Mouse (Mus musculus) liver, embryonic 11.5 days (tissue): Measurements from ENCODE around the gene Kcns1. TPM values are rescaled to one million over a fixed set of nuclear protein-coding genes. Genes with fewer than 3 reads are reported as not detected.

Experiments used
- ATAC-seq: fragments of 200-750 bp; cut with Nextera tagmentation; replicated peaks from 2 replicates; pipeline ENCODE4 v1.8.0; 2017; ENCODE audit warnings: moderate number of reproducible peaks, mild to moderate bottlenecking, moderate TSS enrichment, moderate library complexity; ENCODE audit not compliant: low FRiP score
- DNase-seq: peaks from one replicate; pipeline ENCODE4 v3.0.0-alpha.2; 2017; ENCODE audit warnings: low spot score
- H3K27ac ChIP-seq: fragments of 300-500 bp; sonication (generic); 2 replicates; pipeline ENCODE4 v1.5.1; 2014; ENCODE audit warnings: mild to moderate bottlenecking, low read depth, low read length, control low read depth
- H3K27me3 ChIP-seq: fragments of 300-500 bp; sonication (generic); replicated peaks from 2 replicates; pipeline ENCODE4 v1.6.1; 2014; ENCODE audit warnings: low read length, mixed read lengths; ENCODE audit not compliant: control insufficient read depth, insufficient read depth
- H3K36me3 ChIP-seq: fragments of 300-500 bp; sonication (generic); 2 replicates; pipeline ENCODE4 v1.6.1; 2014; ENCODE audit warnings: mild to moderate bottlenecking, low read length, moderate library complexity, mixed read lengths; ENCODE audit not compliant: control insufficient read depth, insufficient read depth
- H3K4me1 ChIP-seq: fragments of 300-500 bp; sonication (generic); replicated peaks from 2 replicates; pipeline ENCODE4 v1.6.1; 2014; ENCODE audit warnings: low read length, mixed read lengths; ENCODE audit not compliant: control insufficient read depth, insufficient read depth
- H3K4me2 ChIP-seq: fragments of 300-500 bp; sonication (generic); 2 replicates; pipeline ENCODE4 v1.6.1; 2014; ENCODE audit warnings: mild to moderate bottlenecking, control low read depth, moderate library complexity
- H3K4me3 ChIP-seq: fragments of 300-500 bp; sonication (generic); 2 replicates; pipeline ENCODE4 v1.5.1; 2014; ENCODE audit warnings: low read depth, low read length, control low read depth
- H3K9ac ChIP-seq: fragments of 300-500 bp; sonication (generic); 2 replicates; pipeline ENCODE4 v1.6.1; 2014; ENCODE audit warnings: low read depth, low read length, control low read depth
- H3K9me3 ChIP-seq: fragments of 300-500 bp; sonication (generic); 2 replicates; pipeline ENCODE4 v1.6.1; 2016; ENCODE audit warnings: low read length, inconsistent platforms, mixed read lengths; ENCODE audit not compliant: control insufficient read depth
- WGBS: fragments of 180-500 bp; shearing (Covaris S2); extraction: QIAGEN DNeasy Blood & Tissue Kit; methylation state at CpG from one replicate; pipeline ENCODE4 v1.1.7; 2014; 5-methylcytosine and 5-hydroxymethylcytosine counted together
- polyA plus RNA-seq: library from polyadenylated mRNA; unstranded; fragments of >200 nt; fragmentation: Nextera tagmentation; extraction: Ambion mirVana; gene quantifications from 2 replicates; pipeline ENCODE4 v1.2.1, GENCODE M21; 2014

Kcns1 gene
- polyA plus RNA-seq, 1 experiment from 2014 or later, result not detected

- Histone ChIP-seq H3K9me3 (no peaks in the 10 kb centered on the region), H3K4me2 (no peak overlapping the region), H3K9ac (no peak overlapping the region), H3K4me3 (no peak overlapping the region), H3K4me1 (no peaks in the 10 kb centered on the region), H3K27me3 (no peaks in the 10 kb centered on the region), H3K36me3 (0 out of 2 replicates have a peak, but pooled peaks cover 2% of the 10 kb centered on the region), H3K27ac (no peak overlapping the region)
- WGBS, result 76% methylated on average over 10 of the region's 10 CpGs
- ATAC-seq (no peak), DNase-seq (no peak)
Observed at GRCm38 (mm10) chr2:164142021-164142420, 28.9 kb downstream of the Kcns1 start.

- H3K4me3 ChIP-seq, result no peak overlapping the region
- no peaks in the 10 kb centered on the region for H3K9me3 ChIP-seq
- H3K27ac ChIP-seq, result no peak overlapping the region
- no peak overlapping the region for H3K9ac ChIP-seq
- WGBS, result 77% methylated on average over 6 of the region's 6 CpGs
- no peak overlapping the region for H3K4me2 ChIP-seq
- ATAC-seq, result no peak
- H3K27me3 ChIP-seq, result no peaks in the 10 kb centered on the region
- 0 out of 2 replicates have a peak, but pooled peaks cover 2% of the 10 kb centered on the region for H3K36me3 ChIP-seq
- H3K4me1 ChIP-seq, result no peaks in the 10 kb centered on the region
- no peak for DNase-seq
Observed at GRCm38 (mm10) chr2:164137754-164138153, 33.2 kb downstream of the Kcns1 start.

GRCm38 (mm10) chr2:164136393-164136792 lies 34.5 kb downstream of the Kcns1 start:
- Histone ChIP-seq H3K27ac (no peak overlapping the region), H3K27me3 (no peaks in the 10 kb centered on the region), H3K4me1 (no peaks in the 10 kb centered on the region), H3K36me3 (0 out of 2 replicates have a peak, but pooled peaks cover 2% of the 10 kb centered on the region), H3K9ac (no peak overlapping the region), H3K9me3 (no peaks in the 10 kb centered on the region), H3K4me2 (no peak overlapping the region), H3K4me3 (no peak overlapping the region)
- DNase-seq (no peak), ATAC-seq (no peak)
- WGBS, result 64% methylated on average over 2 of the region's 2 CpGs

- no peak overlapping the region for H3K4me3 ChIP-seq
- no peak overlapping the region for H3K4me2 ChIP-seq
- H3K27ac ChIP-seq, result no peak overlapping the region
- H3K9ac ChIP-seq, result no peak overlapping the region
- H3K27me3 ChIP-seq, result no peaks in the 10 kb centered on the region
- ATAC-seq (no peak), DNase-seq (no peak)
- H3K4me1 ChIP-seq, result no peaks in the 10 kb centered on the region
- H3K9me3 ChIP-seq, result no peaks in the 10 kb centered on the region
- H3K36me3 ChIP-seq, result peaks cover 4% of the 10 kb centered on the region; the same call in 1 of the 2 replicates
- WGBS, result 69% methylated on average over 1 of the region's 1 CpGs
Observed at GRCm38 (mm10) chr2:164135367-164135766, 35.5 kb downstream of the Kcns1 start.

GRCm38 (mm10) chr2:164134563-164134962 lies 36.4 kb downstream of the Kcns1 start:
- 75% methylated on average over 6 of the region's 6 CpGs for whole genome bisulfite sequencing

GRCm38 (mm10) chr2:164131586-164131985 lies 39.3 kb downstream of the Kcns1 start:
- peaks cover 2% of the 10 kb centered on the region; the same call in 1 of the 2 replicates for H3K36me3 ChIP-seq
- H3K27me3 ChIP-seq, result no peaks in the 10 kb centered on the region
- DNase-seq (no peak), ATAC-seq (no peak)
- no peaks in the 10 kb centered on the region for H3K9me3 ChIP-seq
- no peak overlapping the region for H3K9ac ChIP-seq
- no peak overlapping the region for H3K27ac ChIP-seq
- H3K4me3 ChIP-seq, result no peak overlapping the region
- no peak overlapping the region for H3K4me2 ChIP-seq
- no peaks in the 10 kb centered on the region for H3K4me1 ChIP-seq
- 86% methylated on average over 1 of the region's 1 CpGs for WGBS

More at GRCm38 (mm10) chr2:164134563-164134962, 36.4 kb downstream of the Kcns1 start:
- ATAC-seq (no peak), DNase-seq (no peak)
- H3K4me1 ChIP-seq, result no peaks in the 10 kb centered on the region
- no peaks in the 10 kb centered on the region for H3K9me3 ChIP-seq
- H3K9ac ChIP-seq, result no peak overlapping the region
- H3K27me3 ChIP-seq, result no peaks in the 10 kb centered on the region
- H3K36me3 ChIP-seq, result peaks cover 2% of the 10 kb centered on the region; the same call in 1 of the 2 replicates
- H3K4me3 ChIP-seq, result no peak overlapping the region
- H3K27ac ChIP-seq, result no peak overlapping the region
- no peak overlapping the region for H3K4me2 ChIP-seq

- Histone ChIP-seq H3K27ac (no peak overlapping the region), H3K36me3 (peaks cover 2% of the 10 kb centered on the region; the same call in 1 of the 2 replicates), H3K27me3 (no peaks in the 10 kb centered on the region), H3K9me3 (no peaks in the 10 kb centered on the region), H3K9ac (no peak overlapping the region), H3K4me1 (no peaks in the 10 kb centered on the region), H3K4me3 (no peak overlapping the region), H3K4me2 (no peak overlapping the region)
- WGBS, result 90% methylated on average over 12 of the region's 12 CpGs
- no peak for DNase-seq
- no peak for ATAC-seq
Observed at GRCm38 (mm10) chr2:164128576-164129411, 42.1 kb downstream of the Kcns1 start.

- Histone ChIP-seq H3K4me3 (no peak overlapping the region), H3K9me3 (no peaks in the 10 kb centered on the region), H3K4me2 (no peak overlapping the region), H3K36me3 (peaks cover 2% of the 10 kb centered on the region; the same call in 1 of the 2 replicates), H3K27me3 (no peaks in the 10 kb centered on the region), H3K4me1 (no peaks in the 10 kb centered on the region), H3K27ac (no peak overlapping the region), H3K9ac (no peak overlapping the region)
- DNase-seq, result no peak
- no peak for ATAC-seq
- WGBS, result 89% methylated on average over 2 of the region's 2 CpGs
Observed at GRCm38 (mm10) chr2:164127297-164127696, 43.6 kb downstream of the Kcns1 start.

- Histone ChIP-seq H3K4me2 (no peak overlapping the region), H3K4me3 (no peak overlapping the region), H3K27ac (no peak overlapping the region), H3K9ac (no peak overlapping the region), H3K36me3 (peaks cover 2% of the 10 kb centered on the region; the same call in 1 of the 2 replicates), H3K9me3 (no peaks in the 10 kb centered on the region), H3K4me1 (no peaks in the 10 kb centered on the region), H3K27me3 (no peaks in the 10 kb centered on the region)
- 83% methylated on average over 13 of the region's 13 CpGs for WGBS
- DNase-seq, result no peak
- ATAC-seq, result no peak
Observed at GRCm38 (mm10) chr2:164126533-164126955, 44.4 kb downstream of the Kcns1 start.
